Mouse (Mus musculus): Measurements from ENCODE around the gene Dchs1.

Gene Dchs1

GRCm38 (mm10) chr7:105787285-105788140 is at the start of gene Dchs1:
TSS of gene Dchs1 (minus strand) at chr7:105787654.
- DNase-seq: peak; percentile 51

GRCm38 (mm10) chr7:105824281-105824680 is 36.8 kb upstream of the Dchs1 start:
- no peak for DNase-seq

- no peak for DNase-seq
These were observed 31.0 kb upstream of the Dchs1 start for GRCm38 (mm10) chr7:105818483-105818882.

GRCm38 (mm10) chr7:105816736-105817135 is 29.3 kb upstream of the Dchs1 start:
- DNase-seq: no peak

- DNase-seq: no peak
These were observed 25.9 kb upstream of the Dchs1 start for GRCm38 (mm10) chr7:105813326-105813725.

- no peak for DNase-seq
These were observed 25.1 kb upstream of the Dchs1 start for GRCm38 (mm10) chr7:105812566-105812965.

- DNase-seq: peak; percentile 21
These were observed 24.1 kb upstream of the Dchs1 start for GRCm38 (mm10) chr7:105811516-105811915.

- DNase-seq: peak; percentile 99
These were observed 23.5 kb upstream of the Dchs1 start, which contains the start of gene Mrpl17 for GRCm38 (mm10) chr7:105810877-105811489. TSS of gene Mrpl17 (minus strand) at chr7:105811099.

- no peak for DNase-seq
These were observed 22.9 kb upstream of the Dchs1 start for GRCm38 (mm10) chr7:105810280-105810876.

GRCm38 (mm10) chr7:105809836-105810235 is 22.4 kb upstream of the Dchs1 start:
- peak; percentile 11 for DNase-seq

GRCm38 (mm10) chr7:105808385-105808784 is 20.9 kb upstream of the Dchs1 start:
- no peak for DNase-seq

GRCm38 (mm10) chr7:105806716-105807115 is 19.3 kb upstream of the Dchs1 start:
- no peak for DNase-seq

- no peak for DNase-seq
These were observed 18.7 kb upstream of the Dchs1 start for GRCm38 (mm10) chr7:105806125-105806524.

- DNase-seq: no peak
These were observed 16.0 kb upstream of the Dchs1 start for GRCm38 (mm10) chr7:105803428-105803827.

GRCm38 (mm10) chr7:105802771-105803170 is 15.3 kb upstream of the Dchs1 start:
- no peak for DNase-seq

GRCm38 (mm10) chr7:105802312-105802711 is 14.9 kb upstream of the Dchs1 start:
- DNase-seq: no peak

GRCm38 (mm10) chr7:105796972-105797371 is 9.5 kb upstream of the Dchs1 start:
- no peak for DNase-seq

- DNase-seq: no peak
These were observed 8.4 kb upstream of the Dchs1 start for GRCm38 (mm10) chr7:105795759-105796366.

- no peak for DNase-seq
These were observed 6.2 kb upstream of the Dchs1 start for GRCm38 (mm10) chr7:105793701-105794100.

GRCm38 (mm10) chr7:105791147-105791546 is 3.7 kb upstream of the Dchs1 start:
- no peak for DNase-seq

GRCm38 (mm10) chr7:105786506-105787284 is 759 bp downstream of the Dchs1 start:
- DNase-seq: no peak

GRCm38 (mm10) chr7:105784556-105784955 is 2.9 kb downstream of the Dchs1 start:
- no peak for DNase-seq

GRCm38 (mm10) chr7:105783861-105784260 is 3.6 kb downstream of the Dchs1 start:
- DNase-seq: no peak
